Mouse (Mus musculus): Measurements from ENCODE around the gene Dnajc2. TPM values are rescaled to one million over a fixed set of nuclear protein-coding genes. Genes with fewer than 3 reads are reported as not detected.

Dnajc2 gene
- polyA plus RNA-seq (2012): 0.77 and 0.83 TPM in 2 replicates

DNA sequence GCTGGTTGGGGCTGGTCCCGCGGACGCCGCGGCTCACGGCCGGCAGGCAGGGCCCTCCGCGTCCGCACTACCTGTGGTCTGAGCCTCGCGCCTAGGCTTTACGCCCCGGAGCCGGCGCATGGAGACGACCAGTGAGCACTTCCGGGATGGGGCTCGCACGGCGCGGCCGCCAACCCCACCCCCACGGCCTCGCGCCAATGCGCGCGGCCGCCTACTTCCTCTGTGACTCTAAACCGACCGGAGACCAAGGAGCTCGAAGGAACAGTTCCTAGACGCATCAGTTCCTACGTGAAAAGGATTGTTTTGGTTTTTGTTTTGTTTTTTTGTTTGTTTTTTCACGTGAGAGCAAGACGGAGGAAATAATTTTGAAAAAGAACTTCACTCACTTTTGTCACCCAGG lies at the start of gene Dnajc2, which contains the start of gene Psmc2:
Gene Dnajc2 (minus strand): TSS at position 199 of the 400 bp plus-strand sequence.
Gene Psmc2 (plus strand): TSS at position 231 of the 400 bp plus-strand sequence.
- Histone ChIP-seq H3K27me3 (ENCODE audit: control insufficient read depth) (no peaks in the 10 kb centered on the region), H3K36me3 (ENCODE audit: control insufficient read depth) (peaks cover 52% of the 10 kb centered on the region), H3K4me3 (replicated peaks) (peak within 1 kb of the TSS; percentile 85), H3K4me1 (ENCODE audit: control insufficient read depth) (peaks cover 56% of the 10 kb centered on the region), H3K9me3 (ENCODE audit: control insufficient read depth, low read length) (no peaks in the 10 kb centered on the region)
- TF ChIP-seq GATA1 (IDR thresholded peaks at IDR 0.05; ENCODE audit: low read length): no peak

GRCm38 (mm10) chr5:21831761-21832160 lies 46.7 kb upstream of the Dnajc2 start:
- H3K36me3 ChIP-seq (ENCODE audit: control insufficient read depth): no peaks in the 10 kb centered on the region
- no peaks in the 10 kb centered on the region for H3K27me3 ChIP-seq (ENCODE audit: control insufficient read depth)
- TF ChIP-seq GATA1 (IDR thresholded peaks at IDR 0.05; ENCODE audit: low read length) (no peak), TAL1 (IDR thresholded peaks at IDR 0.05; ENCODE audit: low read length) (no peak)
- H3K4me1 ChIP-seq (ENCODE audit: control insufficient read depth): no peaks in the 10 kb centered on the region
- no peaks in the 10 kb centered on the region for H3K9me3 ChIP-seq (ENCODE audit: control insufficient read depth, low read length)
- H3K4me3 ChIP-seq (replicated peaks): no peak overlapping the region

DNA sequence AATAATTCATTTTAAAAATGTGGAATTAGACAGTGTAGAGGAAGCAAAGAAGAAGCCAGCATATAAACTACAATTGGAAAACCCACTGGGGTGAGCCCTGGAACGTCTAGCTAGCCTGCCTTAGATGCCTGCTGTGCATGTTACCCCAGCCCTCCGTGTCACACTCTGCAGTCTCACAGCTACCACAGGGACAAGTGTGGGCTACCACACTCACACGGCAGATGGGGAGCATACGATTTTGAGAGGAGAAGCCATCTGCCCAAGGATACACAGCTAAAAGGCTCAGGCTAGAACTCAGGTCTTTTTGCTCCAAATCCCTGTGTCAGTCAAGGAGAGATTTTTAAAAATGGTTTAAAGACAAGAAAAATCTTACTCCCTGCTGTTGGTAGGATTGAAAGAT lies 43.8 kb upstream of the Dnajc2 start:
- TF ChIP-seq TAL1 (IDR thresholded peaks at IDR 0.05; ENCODE audit: low read length): no peak
- no peak for TF ChIP-seq GATA1 (IDR thresholded peaks at IDR 0.05; ENCODE audit: low read length)
- no peaks in the 10 kb centered on the region for H3K9me3 ChIP-seq (ENCODE audit: control insufficient read depth, low read length)
- H3K4me1 ChIP-seq (ENCODE audit: control insufficient read depth): no peaks in the 10 kb centered on the region
- no peak overlapping the region for H3K4me3 ChIP-seq (replicated peaks)
- no peaks in the 10 kb centered on the region for H3K27me3 ChIP-seq (ENCODE audit: control insufficient read depth)
- H3K36me3 ChIP-seq (ENCODE audit: control insufficient read depth): no peaks in the 10 kb centered on the region

DNA sequence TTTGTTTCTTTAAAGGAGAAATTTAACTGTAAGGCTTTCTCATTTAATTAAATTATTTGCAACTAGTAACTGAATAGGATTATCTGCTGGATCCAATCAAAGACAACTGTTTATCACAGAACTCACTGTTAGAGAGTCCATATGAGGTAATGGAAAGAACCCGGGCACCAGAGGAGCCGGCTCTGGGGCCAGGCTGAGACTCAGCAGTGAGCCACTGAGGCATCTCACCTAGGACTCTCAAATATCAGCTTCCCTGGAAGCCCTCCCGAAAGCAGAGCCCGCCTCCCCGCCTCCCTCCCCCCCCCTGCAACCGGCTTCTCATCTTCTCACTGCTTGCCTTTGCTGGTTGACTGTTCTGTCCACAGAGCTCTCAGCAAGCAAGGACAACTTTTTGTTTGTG lies 42.6 kb upstream of the Dnajc2 start:
- Histone ChIP-seq H3K4me3 (replicated peaks) (no peak overlapping the region), H3K36me3 (ENCODE audit: control insufficient read depth) (no peaks in the 10 kb centered on the region), H3K27me3 (ENCODE audit: control insufficient read depth) (no peaks in the 10 kb centered on the region), H3K9me3 (ENCODE audit: control insufficient read depth, low read length) (no peaks in the 10 kb centered on the region), H3K4me1 (ENCODE audit: control insufficient read depth) (no peaks in the 10 kb centered on the region)
- TF ChIP-seq TAL1 (IDR thresholded peaks at IDR 0.05; ENCODE audit: low read length) (no peak), GATA1 (IDR thresholded peaks at IDR 0.05; ENCODE audit: low read length) (no peak)

GRCm38 (mm10) chr5:21826370-21826769 lies 41.3 kb upstream of the Dnajc2 start:
- no peaks in the 10 kb centered on the region for H3K36me3 ChIP-seq (ENCODE audit: control insufficient read depth)
- no peaks in the 10 kb centered on the region for H3K4me1 ChIP-seq (ENCODE audit: control insufficient read depth)
- H3K27me3 ChIP-seq (ENCODE audit: control insufficient read depth): no peaks in the 10 kb centered on the region
- H3K9me3 ChIP-seq (ENCODE audit: control insufficient read depth, low read length): no peaks in the 10 kb centered on the region
- H3K4me3 ChIP-seq (replicated peaks): no peak overlapping the region
- TF ChIP-seq TAL1 (IDR thresholded peaks at IDR 0.05; ENCODE audit: low read length) (no peak), GATA1 (IDR thresholded peaks at IDR 0.05; ENCODE audit: low read length) (no peak)

DNA sequence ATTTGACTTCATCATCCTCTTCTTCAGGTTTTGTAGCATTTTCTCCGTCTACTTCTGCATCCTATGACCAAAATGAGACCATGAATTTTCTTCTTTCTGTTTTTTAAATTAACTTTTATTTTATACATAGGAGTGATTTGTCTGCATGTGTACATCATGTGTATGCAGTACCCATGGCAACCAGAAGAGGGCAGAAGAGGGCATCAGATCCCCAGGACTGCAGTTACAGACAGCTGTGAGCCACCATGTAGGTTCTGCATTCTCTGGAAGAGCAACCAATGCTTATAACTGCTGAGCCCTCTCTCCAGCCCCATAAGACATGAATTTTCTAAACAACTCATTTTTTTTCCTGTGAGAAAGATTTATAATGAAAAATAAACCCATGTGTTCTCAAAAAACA lies 28.9 kb upstream of the Dnajc2 start:
- no peaks in the 10 kb centered on the region for H3K27me3 ChIP-seq (ENCODE audit: control insufficient read depth)
- H3K9me3 ChIP-seq (ENCODE audit: control insufficient read depth, low read length): no peaks in the 10 kb centered on the region
- H3K4me3 ChIP-seq (replicated peaks): no peak overlapping the region
- TF ChIP-seq GATA1 (IDR thresholded peaks at IDR 0.05; ENCODE audit: low read length) (no peak), TAL1 (IDR thresholded peaks at IDR 0.05; ENCODE audit: low read length) (no peak)
- H3K4me1 ChIP-seq (ENCODE audit: control insufficient read depth): no peaks in the 10 kb centered on the region
- no peaks in the 10 kb centered on the region for H3K36me3 ChIP-seq (ENCODE audit: control insufficient read depth)

GRCm38 (mm10) chr5:21810924-21811323 lies 25.9 kb upstream of the Dnajc2 start:
- H3K9me3 ChIP-seq (ENCODE audit: control insufficient read depth, low read length): no peaks in the 10 kb centered on the region
- no peaks in the 10 kb centered on the region for H3K4me1 ChIP-seq (ENCODE audit: control insufficient read depth)
- H3K36me3 ChIP-seq (ENCODE audit: control insufficient read depth): no peaks in the 10 kb centered on the region
- TF ChIP-seq GATA1 (IDR thresholded peaks at IDR 0.05; ENCODE audit: low read length) (no peak), TAL1 (IDR thresholded peaks at IDR 0.05; ENCODE audit: low read length) (no peak)
- H3K27me3 ChIP-seq (ENCODE audit: control insufficient read depth): no peaks in the 10 kb centered on the region
- H3K4me3 ChIP-seq (replicated peaks): no peak overlapping the region

GRCm38 (mm10) chr5:21804837-21805236 lies 19.8 kb upstream of the Dnajc2 start:
- Histone ChIP-seq H3K27me3 (ENCODE audit: control insufficient read depth) (no peaks in the 10 kb centered on the region), H3K4me1 (ENCODE audit: control insufficient read depth) (no peaks in the 10 kb centered on the region; the same call in 1 of the 2 replicates), H3K9me3 (ENCODE audit: control insufficient read depth, low read length) (no peaks in the 10 kb centered on the region), H3K4me3 (replicated peaks) (no peak overlapping the region), H3K36me3 (ENCODE audit: control insufficient read depth) (peaks cover 51% of the 10 kb centered on the region)
- TF ChIP-seq GATA1 (IDR thresholded peaks at IDR 0.05; ENCODE audit: low read length) (no peak), TAL1 (IDR thresholded peaks at IDR 0.05; ENCODE audit: low read length) (no peak)

DNA sequence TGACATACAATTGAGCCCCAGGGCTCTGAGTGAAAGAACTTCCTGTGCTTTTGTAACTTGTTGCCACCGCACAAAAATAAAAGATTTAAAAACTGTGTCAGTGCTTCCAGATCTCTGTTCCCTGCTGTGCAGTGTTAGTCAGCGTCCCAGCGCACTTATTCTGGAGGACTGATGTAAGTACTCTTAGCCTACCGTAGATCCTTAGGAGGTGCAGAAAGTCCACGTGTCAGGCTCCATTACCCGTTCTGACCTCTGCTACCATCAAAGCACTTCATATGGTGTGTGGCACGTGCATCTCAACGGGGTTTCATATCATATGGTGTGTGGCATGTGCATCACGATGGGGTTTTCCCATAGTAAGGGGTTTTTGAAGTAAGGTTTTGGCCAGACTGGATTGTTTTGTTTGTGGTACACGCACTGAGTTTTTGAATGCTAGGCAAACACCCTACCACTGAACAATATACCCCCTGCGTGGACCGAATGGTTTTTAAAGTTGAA lies 18.7 kb upstream of the Dnajc2 start:
- peaks cover 62% of the 10 kb centered on the region for H3K36me3 ChIP-seq (ENCODE audit: control insufficient read depth)
- H3K4me1 ChIP-seq (ENCODE audit: control insufficient read depth): no peaks in the 10 kb centered on the region; the same call in 1 of the 2 replicates

GRCm38 (mm10) chr5:21802907-21803306 lies 17.9 kb upstream of the Dnajc2 start:
- Histone ChIP-seq H3K4me1 (ENCODE audit: control insufficient read depth) (no peaks in the 10 kb centered on the region; the same call in 1 of the 2 replicates), H3K9me3 (ENCODE audit: control insufficient read depth, low read length) (no peaks in the 10 kb centered on the region), H3K27me3 (ENCODE audit: control insufficient read depth) (no peaks in the 10 kb centered on the region), H3K4me3 (replicated peaks) (no peak overlapping the region), H3K36me3 (ENCODE audit: control insufficient read depth) (peaks cover 69% of the 10 kb centered on the region)
- no peak for TF ChIP-seq GATA1 (IDR thresholded peaks at IDR 0.05; ENCODE audit: low read length)
- TF ChIP-seq TAL1 (IDR thresholded peaks at IDR 0.05; ENCODE audit: low read length): no peak

More for the DNA sequence above, 18.7 kb upstream of the Dnajc2 start:
- Histone ChIP-seq H3K4me3 (replicated peaks) (no peak overlapping the region), H3K9me3 (ENCODE audit: control insufficient read depth, low read length) (no peaks in the 10 kb centered on the region), H3K27me3 (ENCODE audit: control insufficient read depth) (no peaks in the 10 kb centered on the region)
- no peak for TF ChIP-seq TAL1 (IDR thresholded peaks at IDR 0.05; ENCODE audit: low read length)
- TF ChIP-seq GATA1 (IDR thresholded peaks at IDR 0.05; ENCODE audit: low read length): no peak
